Mouse (Mus musculus) hindbrain, embryonic 11.5 days (tissue): ENCODE results near the gene Smyd3. TPM values are rescaled to one million over a fixed set of nuclear protein-coding genes. Genes with fewer than 3 reads are reported as not detected.

Experiments used
- ATAC-seq: fragments of 200-750 bp; cut with Nextera tagmentation; 2 replicates; pipeline ENCODE4 v1.8.0; 2017; ENCODE audit warnings: mild to moderate bottlenecking, moderate TSS enrichment, moderate library complexity; ENCODE audit not compliant: low FRiP score
- DNase-seq: peaks from one replicate; pipeline ENCODE4 v3.0.0-alpha.2; 2015; ENCODE audit warnings: low spot score
- H3K27ac ChIP-seq: fragments of 300-500 bp; sonication (generic); 2 replicates; pipeline ENCODE4 v1.5.1; 2014; ENCODE audit warnings: mild to moderate bottlenecking, low read depth, low read length
- H3K27me3 ChIP-seq: fragments of 300-500 bp; sonication (generic); 2 replicates; pipeline ENCODE4 v1.6.1; 2014; ENCODE audit warnings: mild to moderate bottlenecking, low read length, moderate library complexity, mixed read lengths; ENCODE audit not compliant: control insufficient read depth, insufficient read depth
- H3K36me3 ChIP-seq: fragments of 300-500 bp; sonication (generic); 2 replicates; pipeline ENCODE4 v1.6.1; 2014; ENCODE audit warnings: mild to moderate bottlenecking, low read length, moderate library complexity, mixed read lengths; ENCODE audit not compliant: control insufficient read depth, insufficient read depth
- H3K4me1 ChIP-seq: fragments of 300-500 bp; sonication (generic); replicated peaks from 2 replicates; pipeline ENCODE4 v1.6.1; 2014; ENCODE audit warnings: low read length, mixed read lengths; ENCODE audit not compliant: control insufficient read depth, insufficient read depth
- H3K4me2 ChIP-seq: fragments of 300-500 bp; sonication (generic); replicated peaks from 2 replicates; pipeline ENCODE4 v1.6.1; 2014; ENCODE audit warnings: mild to moderate bottlenecking, low read depth, low read length
- H3K4me3 ChIP-seq: fragments of 300-500 bp; sonication (generic); 2 replicates; pipeline ENCODE4 v1.5.1; 2014; ENCODE audit warnings: low read depth, low read length
- H3K9ac ChIP-seq: fragments of 300-500 bp; sonication (generic); 2 replicates; pipeline ENCODE4 v1.6.1; 2014; ENCODE audit warnings: low read depth, low read length
- H3K9me3 ChIP-seq: fragments of 300-500 bp; sonication (generic); 2 replicates; pipeline ENCODE4 v1.6.1; 2016; ENCODE audit warnings: low read length; ENCODE audit not compliant: control insufficient read depth
- WGBS: fragments of 180-500 bp; shearing (Covaris S2); extraction: QIAGEN DNeasy Blood & Tissue Kit; methylation state at CpG from one replicate; pipeline ENCODE4 v1.1.7; 2014; 5-methylcytosine and 5-hydroxymethylcytosine counted together
- polyA plus RNA-seq: library from polyadenylated mRNA; unstranded; fragments of >200 nt; fragmentation: Nextera tagmentation; extraction: Ambion mirVana; gene quantifications from 2 replicates; pipeline ENCODE4 v1.2.1, GENCODE M21; 2014

Gene Smyd3
- polyA plus RNA-seq, 1 experiment from 2014 or later, result 16.9 TPM

DNA sequence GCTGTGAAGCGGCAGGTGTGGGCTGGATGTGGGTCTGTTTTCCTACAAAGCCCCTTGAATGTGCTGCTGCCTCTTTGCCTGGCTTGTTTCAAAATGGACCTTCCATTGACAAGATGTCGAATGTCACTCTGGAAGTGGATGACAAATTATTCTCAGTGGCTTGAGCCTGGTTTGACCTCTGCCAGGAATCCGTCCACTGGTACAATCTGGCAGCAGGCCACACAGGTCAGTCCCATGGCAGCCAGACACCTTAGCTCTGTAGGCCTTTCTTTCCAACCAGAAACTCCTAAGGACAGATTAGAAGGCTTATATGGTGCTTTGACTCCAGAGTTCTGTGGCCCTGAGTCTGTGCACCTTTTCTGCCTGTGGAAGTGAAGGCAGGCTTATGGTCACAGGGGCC is 507.9 kb downstream of the Smyd3 start:
- Histone ChIP-seq H3K4me2 (no peak overlapping the region), H3K4me1 (no peaks in the 10 kb centered on the region), H3K9me3 (no peaks in the 10 kb centered on the region), H3K27ac (no peak overlapping the region), H3K9ac (no peak overlapping the region), H3K27me3 (no peaks in the 10 kb centered on the region), H3K36me3 (no peaks in the 10 kb centered on the region), H3K4me3 (no peak overlapping the region)
- DNase-seq (no peak), ATAC-seq (no peak)
- 84% methylated on average over 3 of the region's 3 CpGs for WGBS

DNA sequence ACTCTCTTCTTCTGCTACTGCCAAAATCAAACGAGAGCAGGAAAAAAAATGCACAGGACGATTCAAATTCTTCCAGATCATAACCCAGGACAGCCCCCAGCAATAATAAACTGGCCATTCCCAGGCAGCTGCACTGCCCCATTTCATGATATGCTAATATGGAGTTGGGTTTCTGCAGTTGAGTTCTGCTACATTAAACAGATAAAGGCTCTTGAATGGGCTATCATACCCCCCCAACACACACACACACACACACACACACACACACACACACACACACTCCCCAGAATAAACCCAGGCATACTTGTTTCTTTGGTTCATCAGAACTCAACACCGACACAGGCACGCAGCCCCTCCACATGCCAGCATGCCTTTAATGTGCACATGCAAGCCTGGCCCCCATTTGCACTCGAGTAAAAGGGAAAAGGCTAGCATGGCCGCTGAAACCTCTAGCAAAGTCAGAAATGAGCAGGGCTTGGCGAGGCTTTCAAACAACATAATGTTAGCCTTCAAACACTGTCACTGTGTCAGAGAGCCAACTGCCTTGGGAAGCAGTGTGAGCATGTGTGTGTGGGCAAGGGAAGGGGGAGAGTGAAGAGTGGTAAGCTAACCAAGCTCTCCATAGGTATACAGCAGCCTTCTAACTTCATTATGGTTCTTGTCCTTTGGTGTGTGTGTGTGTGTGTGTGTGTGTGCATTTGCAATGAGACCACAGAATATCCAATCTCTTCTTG is 513.5 kb downstream of the Smyd3 start:
- DNase-seq (no peak), ATAC-seq (no peak)
- Histone ChIP-seq H3K4me3 (no peak overlapping the region), H3K4me2 (no peak overlapping the region), H3K27ac (0 out of 2 replicates have a peak overlapping the region, but pooled peaks have one; percentile 3), H3K4me1 (no peaks in the 10 kb centered on the region), H3K27me3 (no peaks in the 10 kb centered on the region), H3K36me3 (no peaks in the 10 kb centered on the region), H3K9me3 (no peaks in the 10 kb centered on the region), H3K9ac (no peak overlapping the region)
- WGBS, result 79% methylated on average over 7 of the region's 7 CpGs

DNA sequence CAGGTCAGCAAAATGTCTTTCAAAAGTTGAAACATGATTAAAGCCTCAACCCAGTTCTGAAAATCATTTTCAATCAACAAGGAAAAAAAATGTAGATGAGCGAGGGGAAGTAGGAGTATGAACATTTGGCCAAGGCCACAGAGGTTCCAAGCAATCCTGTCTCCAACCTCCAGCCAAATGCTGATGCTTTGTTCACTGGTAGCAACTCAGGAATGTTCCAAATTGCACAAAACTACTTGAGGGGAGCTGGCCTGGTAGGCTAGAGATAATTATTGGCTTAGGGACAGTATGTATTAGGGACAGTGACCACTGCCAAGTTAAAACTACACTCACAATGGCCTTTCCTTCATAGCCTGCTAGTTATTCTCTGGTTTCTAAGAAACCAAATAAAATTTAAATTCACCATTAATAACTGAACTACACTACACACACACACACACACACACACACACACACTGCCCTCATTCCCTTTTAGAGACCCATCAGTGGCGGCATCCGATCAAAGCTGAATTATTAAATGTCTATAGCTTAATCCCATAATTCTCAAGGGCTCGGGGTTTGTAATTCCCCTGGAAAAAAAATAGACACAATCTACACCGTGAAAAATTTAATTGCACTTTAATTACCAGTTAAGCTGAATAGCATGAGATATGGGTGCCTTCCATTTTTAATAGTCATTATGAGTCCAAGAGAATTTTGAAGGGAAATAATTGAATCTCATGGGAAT is 514.3 kb downstream of the Smyd3 start:
- Histone ChIP-seq H3K9ac (no peak overlapping the region), H3K27ac (no peak overlapping the region), H3K9me3 (no peaks in the 10 kb centered on the region), H3K27me3 (no peaks in the 10 kb centered on the region), H3K36me3 (no peaks in the 10 kb centered on the region), H3K4me3 (no peak overlapping the region), H3K4me1 (no peaks in the 10 kb centered on the region; the same call in 1 of the 2 replicates), H3K4me2 (no peak overlapping the region)
- 85% methylated on average over 5 of the region's 5 CpGs for WGBS
- DNase-seq, result no peak
- ATAC-seq, result no peak

DNA sequence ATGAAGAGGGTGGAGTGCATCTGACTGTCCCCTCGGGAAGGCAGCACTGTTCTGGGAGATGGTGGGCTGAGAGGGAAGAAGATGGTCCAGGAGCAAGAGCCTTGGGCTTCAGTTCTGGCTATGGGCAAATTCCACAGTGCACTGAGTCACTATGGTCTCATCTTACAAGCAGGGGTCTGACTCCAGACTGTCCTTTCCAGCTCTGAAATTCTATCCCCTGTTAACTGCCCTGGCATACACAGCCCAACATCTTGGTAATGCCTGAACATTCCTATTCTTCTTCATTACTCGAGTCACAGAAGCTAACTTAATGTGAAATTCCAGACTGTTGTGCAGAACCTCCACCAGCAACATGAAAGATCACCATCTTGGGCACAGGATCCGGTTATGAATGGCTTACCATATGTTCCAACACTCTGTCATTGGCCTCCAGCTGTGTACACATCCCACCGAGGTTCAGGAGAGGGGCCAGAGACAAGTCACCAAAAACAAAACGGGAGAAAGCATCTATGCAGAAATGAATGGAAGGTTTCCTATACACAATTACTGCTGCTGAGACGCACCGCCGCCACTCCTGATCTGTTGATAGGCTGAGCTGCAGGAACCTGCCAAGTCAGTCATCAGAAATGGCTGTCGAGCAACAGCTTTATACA is 517.8 kb downstream of the Smyd3 start:
- no peak overlapping the region for H3K4me3 ChIP-seq
- no peak overlapping the region for H3K4me2 ChIP-seq
- no peaks in the 10 kb centered on the region for H3K27me3 ChIP-seq
- no peak for DNase-seq
- H3K9me3 ChIP-seq, result no peaks in the 10 kb centered on the region
- no peaks in the 10 kb centered on the region; the same call in 1 of the 2 replicates for H3K4me1 ChIP-seq
- no peaks in the 10 kb centered on the region for H3K36me3 ChIP-seq
- H3K27ac ChIP-seq, result no peak overlapping the region
- no peak for ATAC-seq
- 50% methylated on average over 9 of the region's 9 CpGs for WGBS
- no peak overlapping the region for H3K9ac ChIP-seq

DNA sequence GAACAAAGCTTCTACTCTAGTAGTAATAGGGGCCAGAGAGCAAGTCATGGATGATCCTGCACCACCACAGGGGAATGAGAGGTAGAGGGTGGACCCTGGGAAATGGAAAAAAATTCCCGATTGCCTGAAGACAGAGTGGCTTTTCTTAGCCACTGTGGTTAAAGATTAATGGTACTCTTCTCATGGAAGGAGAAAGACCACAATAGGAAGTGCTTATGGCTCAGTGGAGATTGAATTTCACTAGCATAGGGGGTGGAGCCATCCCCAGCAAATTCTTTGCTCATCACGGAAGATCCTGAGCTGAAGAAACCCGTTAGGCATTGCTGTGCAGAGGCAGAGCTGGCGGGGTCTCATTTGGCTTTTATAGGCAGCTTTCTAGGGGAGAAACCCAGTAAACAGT is 520.0 kb downstream of the Smyd3 start:
- Histone ChIP-seq H3K4me2 (no peak overlapping the region), H3K4me1 (no peaks in the 10 kb centered on the region; the same call in 1 of the 2 replicates), H3K27ac (no peak overlapping the region), H3K36me3 (no peaks in the 10 kb centered on the region), H3K9me3 (no peaks in the 10 kb centered on the region), H3K9ac (no peak overlapping the region), H3K4me3 (no peak overlapping the region), H3K27me3 (no peaks in the 10 kb centered on the region)
- no peak for DNase-seq
- ATAC-seq, result no peak
- 32% methylated on average over 4 of the region's 4 CpGs for WGBS

DNA sequence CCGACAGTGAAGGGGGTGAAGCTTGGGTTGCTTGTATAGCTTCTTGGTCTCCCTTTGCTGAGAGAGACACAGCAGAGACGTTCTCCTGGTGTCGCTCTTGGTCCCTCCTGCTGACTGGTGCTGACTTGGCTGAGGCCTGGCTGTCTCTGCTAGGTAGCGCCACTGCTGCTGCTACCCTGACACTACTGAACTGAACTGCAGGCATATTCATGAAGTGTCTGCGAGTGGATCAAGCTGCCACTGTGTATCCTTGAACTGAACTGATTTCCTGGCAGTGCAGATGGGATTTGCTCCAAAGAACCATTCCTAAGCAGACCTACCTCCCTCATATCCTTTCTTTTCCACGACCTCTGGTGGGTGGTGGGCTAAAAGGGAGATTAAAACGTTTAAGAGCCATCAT is 523.6 kb downstream of the Smyd3 start:
- Histone ChIP-seq H3K36me3 (no peaks in the 10 kb centered on the region), H3K9me3 (no peaks in the 10 kb centered on the region), H3K4me3 (no peak overlapping the region), H3K4me2 (no peak overlapping the region), H3K27me3 (no peaks in the 10 kb centered on the region), H3K27ac (no peak overlapping the region), H3K4me1 (no peaks in the 10 kb centered on the region; the same call in 1 of the 2 replicates), H3K9ac (no peak overlapping the region)
- ATAC-seq (no peak), DNase-seq (no peak)
- 77% methylated on average over 7 of the region's 7 CpGs for WGBS

DNA sequence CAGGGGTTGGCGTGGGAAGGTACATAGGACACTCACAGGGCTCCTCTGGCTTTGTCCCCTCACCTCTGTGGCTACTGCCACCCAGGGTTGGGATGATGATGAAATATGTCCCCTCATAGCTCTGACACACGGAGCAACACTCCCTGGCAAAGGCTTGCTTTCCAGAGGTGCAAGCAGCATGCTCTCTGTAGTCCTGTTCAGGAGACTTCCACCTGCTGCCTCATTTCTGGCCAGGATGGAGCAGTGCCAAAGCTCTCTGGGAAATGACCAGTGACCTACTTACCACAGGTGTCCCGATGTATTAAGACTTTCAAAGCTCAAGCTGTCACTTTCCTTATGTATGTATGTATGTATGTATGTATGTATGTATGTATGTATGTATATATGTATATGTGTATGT is 525.3 kb downstream of the Smyd3 start:
- Histone ChIP-seq H3K4me2 (no peak overlapping the region), H3K27ac (no peak overlapping the region), H3K4me1 (no peaks in the 10 kb centered on the region), H3K4me3 (no peak overlapping the region), H3K9me3 (no peaks in the 10 kb centered on the region), H3K36me3 (no peaks in the 10 kb centered on the region), H3K9ac (no peak overlapping the region), H3K27me3 (no peaks in the 10 kb centered on the region)
- no peak for DNase-seq
- ATAC-seq, result no peak
- 89% methylated on average over 3 of the region's 3 CpGs for WGBS

DNA sequence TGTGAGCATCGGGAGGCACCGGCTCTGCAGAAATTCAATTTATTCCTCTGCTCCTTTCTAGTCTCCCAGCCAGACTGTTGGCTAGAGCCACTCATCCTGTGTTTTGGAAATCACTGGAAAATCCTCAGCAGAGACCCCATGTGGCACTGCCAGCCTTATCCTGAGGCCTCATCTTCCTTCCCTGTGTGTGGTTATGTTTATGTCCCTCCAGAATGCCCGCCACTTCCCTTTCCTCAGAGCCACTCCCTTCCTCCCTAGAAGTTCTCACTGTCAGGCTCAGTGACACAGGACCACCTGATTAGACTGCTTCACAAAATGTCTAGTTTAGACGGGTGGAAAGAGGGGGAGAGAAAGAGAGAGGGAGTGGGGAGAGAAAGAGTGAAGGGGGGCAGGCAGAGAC is 526.4 kb downstream of the Smyd3 start:
- WGBS, result 60% methylated on average over 4 of the region's 4 CpGs
- ATAC-seq, result no peak

More for the DNA sequence above, 526.4 kb downstream of the Smyd3 start:
- no peaks in the 10 kb centered on the region for H3K4me1 ChIP-seq
- no peak overlapping the region for H3K4me3 ChIP-seq
- DNase-seq, result no peak
- no peak overlapping the region for H3K4me2 ChIP-seq
- no peak overlapping the region for H3K27ac ChIP-seq
- H3K9ac ChIP-seq, result no peak overlapping the region
- no peaks in the 10 kb centered on the region for H3K36me3 ChIP-seq
- no peaks in the 10 kb centered on the region for H3K9me3 ChIP-seq
- no peaks in the 10 kb centered on the region for H3K27me3 ChIP-seq
